Mouse (Mus musculus): ENCODE results near the gene Ube2o.
"Not testable (repeated sequence)": the region's sequence is repeated elsewhere in the genome, so short reads cannot be mapped to it uniquely, and the experiment has no call there.

Ube2o gene

DNA sequence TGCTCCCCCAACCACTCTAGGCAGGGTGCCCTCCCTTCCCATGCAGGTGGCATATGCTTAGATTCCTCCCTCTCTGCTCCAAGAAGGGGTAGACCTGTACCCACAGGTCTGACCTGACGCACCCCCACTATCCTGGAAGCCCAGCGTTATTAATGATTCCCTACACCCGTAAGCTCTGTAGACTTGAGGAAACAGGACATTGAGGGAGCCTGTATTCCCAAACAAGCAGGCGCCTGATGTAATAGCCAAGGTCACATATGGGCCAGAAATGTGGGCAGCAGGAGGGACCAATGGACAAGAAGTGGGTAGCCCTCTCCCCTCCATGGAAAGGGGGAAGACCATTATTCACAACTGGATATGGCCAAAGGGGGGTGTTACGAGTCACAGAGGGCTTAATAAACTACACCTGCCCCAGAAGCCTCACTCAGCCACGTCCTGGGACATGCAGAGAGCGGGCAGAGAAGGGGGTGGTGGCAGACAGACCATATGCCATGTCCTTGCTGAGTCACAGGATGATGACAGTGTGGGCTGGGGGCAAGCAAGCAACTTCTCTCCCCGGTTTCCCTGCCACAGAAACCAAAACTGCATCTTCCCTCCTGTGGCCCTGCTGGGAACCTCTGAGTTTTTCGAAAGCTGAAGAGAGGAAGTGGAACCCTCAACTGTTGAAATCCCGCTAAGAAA lies 35.3 kb upstream of the Ube2o start:
- ATAC-seq (ENCODE audit: insufficient number of reproducible peaks, low FRiP score, low TSS enrichment) = no peak

- no peak for ATAC-seq (ENCODE audit: insufficient number of reproducible peaks, low FRiP score, low TSS enrichment)
Observed at GRCm38 (mm10) chr11:116615735-116616437, 34.6 kb upstream of the Ube2o start.

- no peak for ATAC-seq (ENCODE audit: insufficient number of reproducible peaks, low FRiP score, low TSS enrichment)
Observed at GRCm38 (mm10) chr11:116613234-116613633, 32.0 kb upstream of the Ube2o start.

DNA sequence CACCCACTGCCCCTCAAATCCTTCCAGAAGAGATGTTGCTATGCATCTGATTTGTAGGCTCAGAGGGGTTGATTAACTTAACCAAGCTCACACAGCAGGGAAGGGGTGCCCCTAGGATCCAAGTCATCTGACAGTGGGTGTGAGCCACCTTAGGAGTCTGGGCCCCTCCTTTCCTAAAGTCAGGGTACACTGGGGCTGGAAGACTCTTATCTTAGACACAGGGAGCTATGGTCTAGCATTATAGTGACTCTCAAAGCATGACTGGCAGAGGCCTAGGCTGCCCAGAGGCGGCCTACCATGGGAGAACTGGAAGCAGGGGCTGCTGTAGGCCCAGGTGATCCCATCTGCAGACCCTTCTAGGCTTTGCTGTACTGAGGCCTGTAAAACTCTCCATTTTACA lies 31.3 kb upstream of the Ube2o start:
- ATAC-seq (ENCODE audit: insufficient number of reproducible peaks, low FRiP score, low TSS enrichment) = no peak

DNA sequence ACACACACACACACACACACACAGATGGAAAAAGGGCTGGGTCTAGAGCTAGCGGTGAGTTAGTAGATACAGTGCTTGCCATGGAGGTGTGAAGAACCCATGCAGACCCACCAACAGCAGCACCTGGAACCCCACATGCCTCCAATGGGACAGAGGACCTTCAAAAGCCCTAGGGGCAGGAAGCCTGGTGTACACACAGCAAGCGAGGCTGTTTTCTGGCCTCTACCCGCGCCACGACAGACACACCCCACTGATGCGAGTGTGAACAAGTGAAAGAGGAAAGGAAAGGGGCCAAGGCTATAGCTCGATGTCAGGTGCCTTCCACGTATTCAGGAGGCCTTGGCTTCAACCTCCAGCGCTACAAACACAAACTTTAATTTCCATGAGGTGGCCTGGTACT lies 30.6 kb upstream of the Ube2o start:
- ATAC-seq (ENCODE audit: insufficient number of reproducible peaks, low FRiP score, low TSS enrichment) = no peak

GRCm38 (mm10) chr11:116611168-116611567 lies 29.9 kb upstream of the Ube2o start:
- not testable (repeated sequence) for ATAC-seq (ENCODE audit: insufficient number of reproducible peaks, low FRiP score, low TSS enrichment)

DNA sequence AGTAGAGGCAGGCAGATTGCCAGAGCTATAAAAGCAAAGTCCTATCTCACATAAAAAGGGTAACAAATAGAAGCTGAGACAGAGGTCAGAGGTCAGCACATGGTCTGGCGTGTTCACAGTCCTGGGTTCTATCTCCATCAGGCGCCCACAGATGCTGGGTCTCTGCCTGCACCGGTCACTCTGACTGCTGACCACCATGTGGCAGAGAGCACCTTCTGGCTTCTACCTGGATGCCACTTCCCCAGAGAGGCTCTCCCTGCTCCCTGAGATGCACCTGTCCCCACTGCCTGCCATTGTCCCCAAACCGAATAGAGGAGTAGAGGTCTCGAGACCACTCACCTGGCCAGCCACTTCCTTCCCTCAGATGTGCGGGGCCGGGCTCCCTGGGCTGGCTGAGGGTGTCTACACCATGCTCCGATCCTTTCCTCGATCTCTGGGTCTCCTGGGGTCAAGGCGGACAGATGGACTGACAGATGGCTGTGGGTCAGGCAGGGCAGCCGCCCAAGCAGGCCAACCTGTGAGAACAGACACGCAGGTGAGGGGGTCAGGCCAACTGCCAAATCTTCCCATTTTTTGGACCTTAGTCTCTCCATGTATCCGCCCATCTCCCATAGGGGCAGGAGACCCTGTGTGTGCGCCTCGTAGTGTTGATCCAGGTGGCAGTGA lies 28.9 kb upstream of the Ube2o start:
- ATAC-seq (ENCODE audit: insufficient number of reproducible peaks, low FRiP score, low TSS enrichment) = peak; percentile 78; the same call in 1 of the 2 replicates

GRCm38 (mm10) chr11:116607717-116608116 lies 26.5 kb upstream of the Ube2o start:
- no peak for ATAC-seq (ENCODE audit: insufficient number of reproducible peaks, low FRiP score, low TSS enrichment)

GRCm38 (mm10) chr11:116604097-116604496 lies 22.9 kb upstream of the Ube2o start:
- no peak for ATAC-seq (ENCODE audit: insufficient number of reproducible peaks, low FRiP score, low TSS enrichment)

- no peak for ATAC-seq (ENCODE audit: insufficient number of reproducible peaks, low FRiP score, low TSS enrichment)
Observed at GRCm38 (mm10) chr11:116603339-116603738, 22.1 kb upstream of the Ube2o start.

DNA sequence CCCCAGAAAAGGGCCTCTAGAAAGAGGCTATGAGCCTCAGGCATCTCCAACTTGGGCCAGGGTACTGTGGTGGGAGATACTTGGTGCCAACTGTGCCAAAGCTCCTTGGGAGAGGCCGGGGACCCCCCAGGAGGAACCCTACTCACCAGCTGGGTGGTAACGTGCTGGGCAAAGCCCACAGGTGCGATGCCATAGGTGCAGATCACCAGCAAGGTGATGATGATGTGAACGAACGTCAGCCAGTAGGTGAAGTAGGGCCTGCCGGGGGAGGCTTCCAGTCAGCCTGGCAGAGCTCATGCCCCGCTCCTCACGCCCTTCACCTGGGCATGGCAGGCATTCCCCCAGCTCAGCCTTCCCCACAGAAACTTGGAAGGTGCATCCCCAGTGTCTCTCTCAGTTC lies 20.8 kb upstream of the Ube2o start:
- no peak for ATAC-seq (ENCODE audit: insufficient number of reproducible peaks, low FRiP score, low TSS enrichment)

GRCm38 (mm10) chr11:116601166-116601565 lies 19.9 kb upstream of the Ube2o start:
- ATAC-seq (ENCODE audit: insufficient number of reproducible peaks, low FRiP score, low TSS enrichment) = no peak

GRCm38 (mm10) chr11:116599230-116599629 lies 18.0 kb upstream of the Ube2o start:
- ATAC-seq (ENCODE audit: insufficient number of reproducible peaks, low FRiP score, low TSS enrichment) = no peak

- ATAC-seq (ENCODE audit: insufficient number of reproducible peaks, low FRiP score, low TSS enrichment) = no peak
Observed at GRCm38 (mm10) chr11:116598193-116598592, 16.9 kb upstream of the Ube2o start.

GRCm38 (mm10) chr11:116596766-116597165 lies 15.5 kb upstream of the Ube2o start:
- no peak for ATAC-seq (ENCODE audit: insufficient number of reproducible peaks, low FRiP score, low TSS enrichment)

- no peak for ATAC-seq (ENCODE audit: insufficient number of reproducible peaks, low FRiP score, low TSS enrichment)
Observed at GRCm38 (mm10) chr11:116593345-116593744, 12.1 kb upstream of the Ube2o start.

DNA sequence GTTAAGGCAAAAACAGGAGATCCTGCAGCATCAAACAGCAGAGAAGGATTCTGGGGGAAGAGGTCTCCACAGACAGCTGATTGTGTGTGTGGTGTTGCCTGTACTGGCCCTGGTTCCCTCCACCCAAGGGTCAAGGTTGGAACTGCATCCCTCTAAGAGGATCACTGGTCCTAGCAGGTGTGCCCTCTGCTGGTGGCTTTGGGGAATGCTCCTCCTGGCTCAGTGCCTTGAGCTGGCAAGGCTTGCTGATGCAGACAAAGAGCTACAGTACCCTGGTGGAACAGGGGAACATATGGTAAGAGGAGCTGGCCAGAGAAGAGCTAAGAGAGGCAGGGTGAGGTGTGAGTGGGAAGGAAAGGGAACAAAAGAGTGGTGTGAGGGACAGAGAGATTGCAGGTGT lies 11.2 kb upstream of the Ube2o start:
- ATAC-seq (ENCODE audit: insufficient number of reproducible peaks, low FRiP score, low TSS enrichment) = peak; percentile 88

DNA sequence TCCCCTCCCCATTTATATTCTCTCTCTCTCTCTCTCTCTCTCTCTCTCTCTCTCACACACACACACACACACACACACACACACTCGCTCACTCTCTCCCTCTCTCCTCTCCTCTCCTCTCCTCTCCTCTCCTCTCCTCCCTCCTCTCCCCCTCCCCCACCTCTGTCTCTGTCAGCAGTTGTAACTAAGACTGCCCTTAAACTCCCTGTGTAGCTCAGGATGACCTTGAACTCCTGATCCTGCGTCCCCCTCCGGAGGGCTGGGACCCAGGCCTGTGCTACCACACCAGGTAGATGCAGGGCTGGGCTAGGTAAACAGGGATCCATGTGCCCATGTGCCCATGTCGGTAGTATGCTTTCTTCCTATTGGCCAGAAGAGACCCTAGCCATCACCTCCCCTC lies 10.4 kb upstream of the Ube2o start:
- ATAC-seq (ENCODE audit: insufficient number of reproducible peaks, low FRiP score, low TSS enrichment) = no peak

DNA sequence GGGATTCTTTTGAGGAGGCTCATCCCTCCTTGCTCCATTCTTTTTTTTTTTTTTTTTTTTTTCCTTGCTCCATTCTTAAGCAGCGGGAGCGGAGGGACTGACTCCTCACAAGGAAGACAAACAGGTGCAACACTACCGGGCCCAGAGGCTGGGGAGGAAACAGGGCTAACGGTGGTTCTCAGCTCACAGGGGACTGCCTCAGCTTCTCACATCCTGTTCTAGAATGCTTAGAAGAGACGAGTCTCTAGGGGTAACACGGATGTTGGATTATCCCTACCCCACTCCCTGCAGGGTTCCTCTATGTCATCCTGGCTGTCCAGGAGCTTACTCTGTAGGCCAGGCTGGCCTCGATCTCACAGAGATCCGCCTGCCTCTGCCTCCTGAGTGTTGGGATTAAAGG lies 8.3 kb upstream of the Ube2o start:
- ATAC-seq (ENCODE audit: insufficient number of reproducible peaks, low FRiP score, low TSS enrichment) = no peak

GRCm38 (mm10) chr11:116589020-116589531 lies 7.8 kb upstream of the Ube2o start:
- no peak for ATAC-seq (ENCODE audit: insufficient number of reproducible peaks, low FRiP score, low TSS enrichment)

Data from cerebellum, adult (tissue).